Mouse (Mus musculus) macrophage (primary cell): ENCODE results near the gene Adamts20. TPM values are rescaled to one million over a fixed set of nuclear protein-coding genes. Genes with fewer than 3 reads are reported as not detected.

ENCODE experiments used
- H3K27ac ChIP-seq: fragments of 350-480 bp; formaldehyde crosslinking; 2 replicates; pipeline ENCODE4 v1.9.0; 2021
- H3K36me3 ChIP-seq: fragments of 350-480 bp; formaldehyde crosslinking; 2 replicates; pipeline ENCODE4 v1.9.0; 2021; ENCODE audit errors: inconsistent target
- H3K4me3 ChIP-seq: fragments of 350-480 bp; formaldehyde crosslinking; 2 replicates; pipeline ENCODE4 v1.9.0; 2021; ENCODE audit errors: inconsistent target
- H3K79me2 ChIP-seq: fragments of 350-480 bp; formaldehyde crosslinking; 2 replicates; pipeline ENCODE4 v1.9.0; 2021; ENCODE audit errors: inconsistent target
- WGBS: methylation state at CpG from one replicate; pipeline ENCODE4 v1.1.7; 2026; ENCODE audit warnings: inconsistent platforms; ENCODE audit not compliant: missing documents; 5-methylcytosine and 5-hydroxymethylcytosine counted together
- polyA plus RNA-seq: library from polyadenylated mRNA; stranded (reverse); fragments of 250-400 nt; gene quantifications from 3 replicates; pipeline ENCODE4 v1.2.4, GENCODE M21; 2018; ENCODE audit warnings: inconsistent platforms

Gene Adamts20
- polyA plus RNA-seq, 1 experiment from 2014 or later: not detected

DNA sequence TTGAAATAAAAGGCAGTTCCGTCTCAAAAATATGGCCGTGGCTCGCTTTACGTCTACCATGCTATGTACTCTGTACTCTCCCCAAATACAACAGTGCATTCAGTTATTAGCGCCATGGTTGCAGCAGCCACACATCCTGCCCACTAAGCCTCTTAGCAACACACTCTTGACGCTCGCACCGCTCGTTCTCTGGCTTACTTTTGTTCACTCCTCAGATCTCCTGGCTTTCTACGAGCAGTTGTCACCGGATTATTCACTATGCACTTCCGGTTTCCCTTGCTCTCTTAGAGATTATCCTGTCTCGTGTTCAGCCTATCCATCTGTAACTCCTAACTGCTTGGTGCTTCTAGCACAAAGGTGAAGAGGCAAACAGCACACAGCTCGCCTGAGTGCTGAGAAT lies 337 bp downstream of the Adamts20 start:
- Histone ChIP-seq H3K4me3 (no peak overlapping the region), H3K27ac (no peak overlapping the region), H3K36me3 (no peaks in the 10 kb centered on the region), H3K79me2 (no peaks in the 10 kb centered on the region)
- 93% methylated on average over 14 of the region's 14 CpGs for WGBS

DNA sequence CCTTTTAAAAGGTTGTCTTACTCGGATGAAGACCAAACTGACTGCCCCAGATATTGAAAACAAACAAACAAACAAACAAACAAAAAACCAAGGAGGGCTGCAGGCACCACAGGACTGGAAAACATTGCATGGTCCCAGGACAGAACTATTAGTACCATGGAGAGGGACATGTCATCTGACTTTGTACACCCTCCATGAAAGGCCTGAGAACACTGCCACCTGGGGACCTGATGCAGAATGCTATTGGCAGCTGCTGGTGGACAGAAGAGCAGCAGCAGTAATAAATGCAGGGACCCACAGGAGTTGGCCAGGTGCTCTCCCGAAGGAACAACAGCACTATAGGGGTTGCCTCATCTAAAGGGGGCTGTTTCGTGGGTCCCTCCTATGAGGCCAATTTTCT lies 2.0 kb downstream of the Adamts20 start:
- Histone ChIP-seq H3K36me3 (no peaks in the 10 kb centered on the region), H3K4me3 (no peak overlapping the region), H3K79me2 (no peaks in the 10 kb centered on the region), H3K27ac (no peak overlapping the region)
- WGBS: 65% methylated on average over 3 of the region's 3 CpGs

DNA sequence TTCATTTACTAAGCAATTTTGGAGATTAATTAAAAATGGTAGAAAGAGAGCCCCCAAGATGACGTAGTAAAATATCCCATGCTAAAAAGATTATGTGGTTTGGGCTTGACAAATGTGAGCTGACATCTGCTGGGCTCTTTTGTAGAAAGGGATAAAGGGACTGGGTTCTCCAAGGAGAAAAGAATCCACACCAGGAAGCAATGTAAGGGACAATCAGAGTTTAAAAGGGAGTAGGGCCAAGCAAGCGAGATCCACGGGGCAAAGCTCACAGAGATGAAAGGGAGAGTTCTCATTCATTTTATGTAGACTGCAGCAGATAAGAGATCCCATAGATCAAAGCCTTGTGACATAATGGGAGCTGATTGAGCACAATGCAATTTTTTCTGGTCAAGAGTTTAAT lies 3.0 kb downstream of the Adamts20 start:
- WGBS: 77% methylated on average over 3 of the region's 3 CpGs
- H3K4me3 ChIP-seq: no peak overlapping the region
- no peak overlapping the region for H3K27ac ChIP-seq
- H3K36me3 ChIP-seq: no peaks in the 10 kb centered on the region
- no peaks in the 10 kb centered on the region for H3K79me2 ChIP-seq

DNA sequence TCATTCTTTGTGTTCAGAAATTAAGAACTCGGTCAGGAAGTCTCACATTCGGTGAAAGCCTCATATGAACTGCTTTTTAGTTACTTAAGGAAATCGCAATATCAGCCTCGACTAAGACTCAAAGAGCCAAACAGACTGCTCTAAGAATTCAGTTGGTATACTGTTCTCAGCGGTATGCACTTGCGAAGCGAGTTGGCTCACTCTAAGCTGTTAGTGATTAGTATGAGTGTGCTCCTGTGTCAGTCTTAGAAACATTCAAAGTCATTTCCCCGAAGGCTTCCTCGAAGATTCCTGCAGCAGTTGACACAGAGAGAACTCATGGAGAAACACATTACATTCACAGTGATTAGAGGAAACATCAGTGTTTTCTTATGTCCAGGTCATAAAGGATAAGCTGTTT lies 4.1 kb downstream of the Adamts20 start:
- no peaks in the 10 kb centered on the region for H3K36me3 ChIP-seq
- no peaks in the 10 kb centered on the region for H3K79me2 ChIP-seq
- no peak overlapping the region for H3K27ac ChIP-seq
- 85% methylated on average over 9 of the region's 9 CpGs for WGBS
- no peak overlapping the region for H3K4me3 ChIP-seq

DNA sequence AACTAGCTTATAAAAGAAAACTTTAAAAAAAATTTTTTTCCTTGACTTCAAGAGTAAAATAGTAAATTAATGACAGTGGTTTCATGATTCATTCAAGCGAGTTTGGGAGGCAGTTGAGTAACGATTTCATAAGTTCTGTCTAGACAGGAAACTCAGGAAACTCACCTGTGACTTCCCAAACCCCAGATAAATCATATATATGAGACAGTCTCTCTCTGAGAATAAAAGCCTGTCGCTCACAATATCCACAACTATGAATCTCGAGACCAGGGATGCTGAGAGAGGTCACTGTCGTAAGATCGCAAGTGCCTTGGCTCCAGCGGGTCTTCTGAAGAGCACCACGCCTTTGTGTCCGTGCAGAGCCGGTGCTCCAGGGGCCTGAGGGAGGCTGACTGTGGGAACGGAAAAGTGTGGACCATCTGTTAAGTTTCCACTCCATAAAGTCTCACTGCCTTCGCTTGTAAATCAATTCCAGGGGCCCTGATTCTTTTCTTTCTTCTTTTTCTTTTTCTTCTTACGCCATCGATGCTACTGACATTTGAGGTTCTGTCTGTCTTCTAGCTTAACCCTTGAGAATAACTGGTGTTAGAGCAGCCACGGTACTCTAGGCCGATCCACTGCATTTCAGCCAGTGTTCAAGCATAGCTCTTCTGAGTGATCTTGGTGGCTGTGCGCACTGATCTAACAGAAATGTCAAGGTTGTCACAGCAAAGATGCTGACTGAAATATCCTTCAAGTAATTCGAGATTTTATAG lies 7.4 kb downstream of the Adamts20 start:
- no peak overlapping the region for H3K27ac ChIP-seq
- H3K36me3 ChIP-seq: no peaks in the 10 kb centered on the region
- H3K4me3 ChIP-seq: no peak overlapping the region
- 76% methylated on average over 18 of the region's 18 CpGs for WGBS
- H3K79me2 ChIP-seq: no peaks in the 10 kb centered on the region

DNA sequence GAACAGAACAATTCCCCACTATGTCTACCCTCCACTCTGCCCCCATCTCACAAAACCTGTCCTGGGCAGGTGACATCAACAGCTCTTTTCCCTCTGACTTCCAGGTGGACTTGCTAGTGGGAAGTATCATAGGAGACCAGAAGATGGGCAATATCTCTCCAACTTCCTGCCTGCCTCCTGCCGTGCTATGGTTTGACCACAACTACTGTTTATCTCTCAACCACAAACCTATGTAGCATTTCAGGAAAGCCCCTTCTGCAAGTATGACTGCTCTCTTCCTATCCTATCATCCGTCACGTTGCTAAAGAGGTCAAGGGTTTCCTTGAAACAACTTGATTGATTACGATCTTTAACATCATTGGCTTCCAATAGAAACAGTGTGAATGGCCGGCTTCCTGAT lies 12.4 kb downstream of the Adamts20 start:
- Histone ChIP-seq H3K79me2 (no peaks in the 10 kb centered on the region), H3K27ac (no peak overlapping the region), H3K4me3 (no peak overlapping the region), H3K36me3 (no peaks in the 10 kb centered on the region)
- 32% methylated on average over 5 of the region's 5 CpGs for WGBS

DNA sequence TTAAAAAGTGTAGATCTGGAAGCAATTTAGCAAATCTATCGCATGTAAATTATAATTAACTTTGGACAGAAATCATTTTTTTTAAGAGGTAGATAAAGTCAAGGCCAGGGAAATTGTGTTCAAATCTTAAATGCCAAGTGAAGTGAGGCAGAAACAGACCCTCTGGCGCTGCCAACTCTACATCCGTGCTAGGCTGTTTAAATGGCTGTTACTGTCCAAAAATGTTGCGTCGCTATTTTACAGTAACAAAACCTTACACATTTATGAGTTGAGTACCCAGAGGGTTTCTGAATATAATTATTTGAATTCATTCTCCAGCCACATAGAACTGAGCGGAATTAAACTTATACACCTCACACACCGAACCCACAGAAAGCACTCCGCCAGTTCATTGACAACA lies 13.6 kb downstream of the Adamts20 start:
- no peak overlapping the region for H3K4me3 ChIP-seq
- WGBS: 93% methylated on average over 8 of the region's 8 CpGs
- no peak overlapping the region for H3K27ac ChIP-seq
- no peaks in the 10 kb centered on the region for H3K36me3 ChIP-seq
- H3K79me2 ChIP-seq: no peaks in the 10 kb centered on the region

DNA sequence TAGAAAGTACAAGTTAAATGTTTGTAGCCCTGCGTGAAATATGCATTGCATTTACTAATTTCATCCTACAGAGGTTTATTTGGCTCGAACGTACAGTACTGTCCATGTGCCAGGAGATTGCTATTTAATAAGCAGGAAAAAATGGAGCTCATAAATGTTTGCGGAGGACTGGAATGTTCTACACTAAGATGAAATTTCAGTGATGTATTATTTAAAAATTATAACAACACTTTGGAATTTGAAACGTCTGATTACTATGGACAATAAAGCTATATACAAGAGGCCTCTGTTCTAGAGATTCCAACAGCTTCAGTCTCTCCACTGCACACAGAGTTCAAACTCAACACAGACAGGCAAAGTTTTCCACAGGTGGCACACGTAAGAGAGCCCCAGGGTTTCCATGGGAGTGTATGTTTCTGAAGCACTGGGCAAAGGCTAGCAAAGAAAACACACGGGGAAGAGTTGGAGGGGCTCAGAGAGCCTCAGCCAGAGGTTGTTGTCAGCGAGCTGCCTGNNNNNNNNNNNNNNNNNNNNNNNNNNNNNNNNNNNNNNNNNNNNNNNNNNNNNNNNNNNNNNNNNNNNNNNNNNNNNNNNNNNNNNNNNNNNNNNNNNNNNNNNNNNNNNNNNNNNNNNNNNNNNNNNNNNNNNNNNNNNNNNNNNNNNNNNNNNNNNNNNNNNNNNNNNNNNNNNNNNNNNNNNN lies 20.6 kb downstream of the Adamts20 start:
- Histone ChIP-seq H3K79me2 (no peaks in the 10 kb centered on the region), H3K4me3 (no peak overlapping the region), H3K27ac (no peak overlapping the region), H3K36me3 (no peaks in the 10 kb centered on the region)
- 68% methylated on average over 8 of the region's 8 CpGs for WGBS

DNA sequence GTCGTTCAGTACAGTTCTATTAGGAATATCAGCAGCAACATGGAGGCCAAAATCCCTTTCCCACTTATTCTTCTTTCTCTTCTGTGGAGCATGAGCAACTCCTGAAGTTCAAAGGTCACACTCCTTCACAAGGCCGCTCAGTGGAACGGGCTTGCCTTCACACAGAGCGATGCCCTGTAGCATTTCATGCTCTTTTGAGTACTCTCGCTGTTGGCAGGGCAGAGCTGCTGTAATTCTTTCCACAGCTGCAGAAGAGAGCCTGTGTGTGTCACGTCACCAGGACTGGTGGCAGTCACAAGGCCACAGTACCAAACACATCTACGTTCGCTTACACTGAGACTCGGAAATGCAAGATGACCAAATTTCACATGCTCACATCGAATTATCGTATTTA lies 21.2 kb downstream of the Adamts20 start:
- no peaks in the 10 kb centered on the region for H3K36me3 ChIP-seq
- no peaks in the 10 kb centered on the region for H3K79me2 ChIP-seq
- no peak overlapping the region for H3K4me3 ChIP-seq
- no peak overlapping the region for H3K27ac ChIP-seq
- 91% methylated on average over 11 of the region's 11 CpGs for WGBS

DNA sequence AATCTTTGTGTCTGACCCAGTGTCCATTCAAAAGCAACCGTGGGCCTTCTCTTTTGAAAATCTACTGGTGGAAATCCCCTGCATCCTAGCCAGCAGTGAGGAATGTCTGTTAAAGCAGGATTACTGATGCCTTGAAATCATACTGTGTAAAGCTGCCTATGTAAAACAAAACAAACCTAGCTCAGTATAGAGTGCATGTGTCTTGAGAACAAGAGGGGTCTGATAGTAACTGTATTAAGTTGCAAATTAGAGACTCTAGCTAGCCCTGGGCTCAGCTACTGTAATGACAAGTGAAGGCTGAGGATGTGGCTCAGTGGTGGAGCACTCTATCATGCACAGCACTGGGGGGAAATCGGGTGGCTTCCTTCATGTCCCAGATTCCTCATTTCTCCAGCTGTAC lies 22.2 kb downstream of the Adamts20 start:
- Histone ChIP-seq H3K4me3 (no peak overlapping the region), H3K27ac (no peak overlapping the region), H3K36me3 (no peaks in the 10 kb centered on the region), H3K79me2 (no peaks in the 10 kb centered on the region)
- 71% methylated on average over 2 of the region's 2 CpGs for WGBS

DNA sequence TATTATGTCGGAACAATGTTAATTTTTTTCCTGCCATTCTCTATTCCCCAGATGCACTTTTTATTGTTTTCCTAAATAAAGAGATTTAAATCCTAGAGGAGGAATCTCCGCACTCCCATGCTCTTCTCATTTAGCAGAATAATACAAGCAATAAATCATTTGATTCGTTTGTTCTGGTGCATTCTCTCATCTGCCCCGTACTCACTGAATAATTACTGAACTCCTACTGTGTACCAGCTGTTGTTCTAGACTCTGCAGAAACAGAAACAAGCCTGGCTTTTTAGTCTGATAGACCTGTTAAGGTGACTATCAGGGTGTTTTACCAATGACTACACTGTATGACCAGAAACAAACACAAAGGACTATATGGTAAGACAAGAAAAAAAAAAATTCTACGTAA lies 29.7 kb downstream of the Adamts20 start:
- Histone ChIP-seq H3K27ac (no peak overlapping the region), H3K79me2 (no peaks in the 10 kb centered on the region), H3K36me3 (no peaks in the 10 kb centered on the region), H3K4me3 (no peak overlapping the region)
- WGBS: 86% methylated on average over 5 of the region's 5 CpGs

DNA sequence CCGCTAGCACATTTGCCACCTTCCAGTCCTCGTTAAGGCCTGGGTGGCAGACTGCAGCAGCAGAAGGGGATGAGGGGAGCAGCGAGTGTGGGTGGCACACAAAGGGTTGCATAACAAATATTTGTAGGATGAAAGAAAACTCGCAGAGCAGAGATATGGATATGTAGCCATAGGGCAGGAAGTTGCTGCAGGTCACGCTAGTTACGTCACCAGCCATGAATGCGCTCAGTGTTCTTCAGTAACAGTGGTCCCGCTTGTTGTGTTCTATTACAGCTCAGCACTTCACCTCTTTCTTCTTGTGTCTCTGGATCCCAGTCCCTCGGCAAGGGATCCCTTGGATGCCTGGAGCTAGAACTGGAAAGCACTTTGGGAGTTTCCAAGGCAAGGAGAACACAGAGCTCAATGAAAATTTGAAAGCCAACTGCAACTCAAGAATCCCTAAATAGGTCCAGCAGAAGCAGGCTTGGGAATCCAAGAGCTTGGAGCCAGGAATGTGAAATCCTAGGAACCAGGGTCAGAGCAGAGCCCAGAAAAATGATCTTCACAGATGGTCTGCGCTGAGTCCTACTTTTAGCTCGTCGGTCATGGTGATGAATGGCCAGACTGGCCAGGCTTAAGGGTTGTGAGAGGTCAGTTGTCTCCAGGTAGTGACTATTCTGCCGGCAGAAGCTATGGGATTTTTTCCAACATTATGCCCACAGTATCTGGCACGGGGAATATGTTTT lies 34.4 kb downstream of the Adamts20 start:
- Histone ChIP-seq H3K36me3 (no peaks in the 10 kb centered on the region), H3K4me3 (no peak overlapping the region), H3K27ac (no peak overlapping the region), H3K79me2 (no peaks in the 10 kb centered on the region)
- 76% methylated on average over 14 of the region's 14 CpGs for WGBS

DNA sequence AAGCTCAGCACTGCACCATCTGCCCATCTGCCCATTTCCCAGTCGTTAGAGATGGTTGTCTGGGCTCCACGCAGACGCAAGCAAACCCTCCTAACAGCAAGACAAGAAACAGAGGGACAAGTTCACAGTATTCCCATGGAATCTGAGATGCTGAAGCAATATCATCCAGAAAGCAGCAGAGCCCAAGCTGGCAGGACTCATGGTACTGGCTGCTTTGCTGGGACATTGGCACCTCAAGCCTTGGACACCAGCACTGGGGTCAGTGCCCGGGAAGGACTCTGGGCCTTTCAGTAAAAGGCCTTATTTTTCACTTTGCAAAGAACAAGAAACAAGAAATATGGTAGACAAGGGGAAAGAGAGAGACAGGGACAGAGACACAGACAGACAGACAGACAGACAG lies 36.5 kb downstream of the Adamts20 start:
- Histone ChIP-seq H3K27ac (no peak overlapping the region), H3K4me3 (no peak overlapping the region), H3K79me2 (no peaks in the 10 kb centered on the region), H3K36me3 (no peaks in the 10 kb centered on the region)
- whole genome bisulfite sequencing: 94% methylated on average over 4 of the region's 4 CpGs

DNA sequence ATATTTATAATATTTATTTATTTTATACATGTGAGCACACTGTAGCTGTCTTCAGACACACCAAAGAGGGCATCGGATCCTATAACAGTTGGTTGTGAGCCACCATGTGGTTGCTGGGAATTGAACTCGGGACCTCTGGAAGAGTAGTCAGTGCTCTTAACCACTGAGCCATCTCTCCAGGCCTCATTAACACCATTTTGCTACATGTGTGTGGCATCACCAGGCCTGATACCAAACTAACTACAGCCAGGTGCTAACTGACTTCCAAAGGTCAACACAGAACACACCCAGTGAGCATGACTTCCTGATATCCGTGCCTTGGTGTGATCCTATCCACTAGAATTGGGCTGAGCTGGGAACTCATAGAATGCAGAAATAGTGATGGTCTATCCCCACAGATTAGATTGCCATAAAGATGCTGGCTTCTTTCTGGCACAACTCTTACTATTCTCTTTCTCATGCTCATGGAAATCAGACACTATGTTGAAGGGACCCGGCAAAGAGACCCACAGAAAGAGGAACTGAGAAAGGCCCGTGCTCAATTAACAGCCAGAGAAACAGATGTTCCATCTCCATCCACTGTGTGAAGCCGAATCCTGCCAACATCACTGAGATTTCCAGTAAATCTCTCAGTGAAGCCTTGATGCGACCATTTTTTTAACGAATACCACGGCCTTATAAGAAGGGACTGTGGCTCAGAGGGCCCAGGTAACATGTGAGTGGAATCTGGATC lies 37.6 kb downstream of the Adamts20 start:
- Histone ChIP-seq H3K36me3 (no peaks in the 10 kb centered on the region), H3K79me2 (no peaks in the 10 kb centered on the region), H3K4me3 (no peak overlapping the region), H3K27ac (no peak overlapping the region)
- WGBS: 71% methylated on average over 9 of the region's 9 CpGs
